Mouse (Mus musculus): ENCODE results near the gene Pcbp2. TPM values are rescaled to one million over a fixed set of nuclear protein-coding genes. Genes with fewer than 3 reads are reported as not detected.
A peak's percentile ranks its signal among the peaks of the same experiment; 100 is the strongest.

The Pcbp2 gene
- polyA plus RNA-seq, 1 experiment from 2014 or later, result 221 TPM

DNA sequence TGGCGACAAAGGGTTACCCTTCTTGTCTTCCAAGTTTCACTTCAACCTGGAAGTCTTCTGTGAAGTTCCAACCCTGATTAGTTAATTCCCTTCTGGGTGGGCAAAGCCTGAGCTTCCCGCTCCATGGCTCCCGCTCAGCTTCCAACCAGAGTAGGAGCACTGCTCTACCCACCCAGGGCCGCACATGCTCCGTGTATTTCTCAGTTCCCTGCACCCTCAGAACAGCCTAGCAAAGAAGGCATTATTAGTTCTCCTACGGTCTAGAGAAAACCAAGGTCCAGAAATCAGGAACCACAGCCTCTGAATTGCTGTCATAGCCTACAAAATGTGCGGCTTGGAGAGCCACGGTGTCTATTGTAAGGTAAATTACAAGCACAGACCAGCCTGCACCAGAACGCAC is 39.8 kb downstream of the Pcbp2 start:
- H3K27me3 ChIP-seq, result no peaks in the 10 kb centered on the region
- ATAC-seq (ENCODE audit: insufficient number of reproducible peaks, low FRiP score, low TSS enrichment, low read depth), result peak; percentile 46; the same call in 1 of the 2 replicates
- no peaks in the 10 kb centered on the region for H3K9me3 ChIP-seq
- 4% methylated on average over 9 of the region's 9 CpGs for WGBS
- H3K9ac ChIP-seq, result peak overlapping the region; percentile 59
- peak overlapping the region; percentile 82 for H3K27ac ChIP-seq
- H3K36me3 ChIP-seq, result peaks cover 1% of the 10 kb centered on the region; the same call in 1 of the 2 replicates
- peaks cover 33% of the 10 kb centered on the region for H3K4me1 ChIP-seq
- H3K4me2 ChIP-seq, result peak overlapping the region; percentile 87
- H3K4me3 ChIP-seq, result peak overlapping the region; percentile 64

DNA sequence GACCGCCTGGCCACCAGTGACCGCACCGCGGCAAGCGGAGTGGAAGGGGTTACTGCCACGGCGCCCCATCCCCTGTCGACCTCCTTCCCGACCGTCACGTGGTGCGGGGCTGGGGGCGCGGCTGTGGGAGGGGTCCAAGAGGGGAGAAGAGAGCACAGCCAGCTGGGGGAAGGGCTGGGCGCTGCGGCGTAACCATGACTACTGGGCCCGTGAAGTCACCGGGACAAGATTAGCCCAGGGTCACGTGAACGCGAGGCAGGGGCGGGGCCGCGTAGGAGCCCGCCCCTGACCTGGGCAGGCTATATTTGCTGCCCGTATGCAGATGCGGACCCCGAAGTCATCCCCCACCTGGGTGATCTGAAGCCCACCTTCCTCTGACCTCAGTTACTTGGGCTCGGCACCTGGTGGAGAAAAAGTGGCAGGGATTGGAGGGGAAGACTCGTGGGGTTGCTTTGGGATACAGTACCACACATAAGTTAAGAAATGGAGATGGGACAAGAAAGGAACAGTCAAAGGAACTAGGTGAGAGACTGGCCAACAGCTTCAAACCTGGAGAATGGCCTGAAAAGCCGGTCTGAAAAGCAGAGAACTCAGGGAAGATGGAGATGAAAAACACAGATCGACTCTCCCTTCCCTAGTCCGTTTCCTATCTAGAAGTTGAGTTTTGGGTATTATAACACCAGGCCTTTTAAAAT is 40.4 kb downstream of the Pcbp2 start:
- Histone ChIP-seq H3K4me3 (peak overlapping the region; percentile 64), H3K4me2 (peak overlapping the region; percentile 87), H3K36me3 (no peaks in the 10 kb centered on the region), H3K4me1 (peaks cover 36% of the 10 kb centered on the region), H3K27me3 (no peaks in the 10 kb centered on the region), H3K9me3 (no peaks in the 10 kb centered on the region), H3K9ac (peak overlapping the region; percentile 59), H3K27ac (peak overlapping the region; percentile 82)
- ATAC-seq (ENCODE audit: insufficient number of reproducible peaks, low FRiP score, low TSS enrichment, low read depth), result peak; percentile 92
- 2% methylated on average over 34 of the region's 34 CpGs for WGBS

DNA sequence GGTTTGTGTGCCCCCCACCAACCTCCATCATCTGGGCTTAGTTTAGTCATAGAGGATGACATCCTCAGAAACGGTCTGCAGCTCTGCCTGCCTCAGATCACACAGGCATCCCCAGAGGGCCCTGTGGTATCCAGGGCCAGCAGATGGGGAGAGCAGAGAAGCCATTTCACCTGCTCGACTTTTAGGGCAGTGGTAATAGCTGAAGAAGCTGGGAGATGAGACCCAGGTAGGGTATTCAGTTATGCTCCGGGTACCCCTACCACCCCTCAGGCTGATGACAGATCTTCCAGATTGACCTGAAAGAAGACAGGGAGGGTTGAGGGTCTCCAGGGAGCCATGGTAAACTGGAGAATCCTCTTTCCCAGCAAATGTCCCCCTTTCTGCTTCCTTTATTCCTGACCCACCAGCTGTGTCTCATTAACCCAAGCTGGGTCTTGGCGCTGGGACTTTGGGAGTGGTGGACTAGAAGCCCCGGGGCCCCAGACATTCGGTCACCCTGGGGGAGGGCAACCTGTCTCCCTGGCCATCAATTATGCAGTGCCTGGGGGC is 41.0 kb downstream of the Pcbp2 start:
- peak overlapping the region; percentile 87 for H3K4me2 ChIP-seq
- H3K4me3 ChIP-seq, result peak overlapping the region; percentile 64
- 10% methylated on average over 6 of the region's 6 CpGs for WGBS
- peak overlapping the region; percentile 82 for H3K27ac ChIP-seq
- no peaks in the 10 kb centered on the region for H3K36me3 ChIP-seq
- H3K27me3 ChIP-seq, result no peaks in the 10 kb centered on the region
- peak overlapping the region; percentile 1; the same call in 1 of the 2 replicates for H3K9ac ChIP-seq
- peaks cover 42% of the 10 kb centered on the region for H3K4me1 ChIP-seq
- ATAC-seq (ENCODE audit: insufficient number of reproducible peaks, low FRiP score, low TSS enrichment, low read depth), result no peak
- H3K9me3 ChIP-seq, result no peaks in the 10 kb centered on the region

DNA sequence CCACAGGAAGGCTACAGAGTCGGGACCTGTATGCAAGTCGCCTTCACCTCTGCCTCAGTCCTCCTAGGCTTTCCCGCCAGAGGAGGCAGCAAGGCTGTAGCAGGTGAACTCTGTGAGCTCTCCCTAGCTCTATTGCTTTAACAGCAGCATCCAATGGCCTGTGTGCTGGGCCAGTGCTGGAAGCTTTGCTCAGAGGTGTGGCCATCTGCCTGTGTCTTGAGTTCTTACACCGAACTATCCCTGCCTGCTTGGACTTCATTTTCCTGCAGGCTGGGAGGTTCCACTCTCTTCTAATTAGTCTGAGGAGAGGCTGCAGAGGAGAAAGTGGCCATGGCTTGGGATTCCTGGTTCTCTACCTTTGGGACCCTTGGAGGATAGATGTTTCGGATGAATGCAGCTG is 41.7 kb downstream of the Pcbp2 start:
- no peak overlapping the region for H3K9ac ChIP-seq
- H3K36me3 ChIP-seq, result no peaks in the 10 kb centered on the region
- H3K4me1 ChIP-seq, result peaks cover 44% of the 10 kb centered on the region
- ATAC-seq (ENCODE audit: insufficient number of reproducible peaks, low FRiP score, low TSS enrichment, low read depth), result no peak
- H3K27me3 ChIP-seq, result no peaks in the 10 kb centered on the region
- H3K4me3 ChIP-seq, result no peak overlapping the region
- H3K27ac ChIP-seq, result peak overlapping the region; percentile 82
- 31% methylated on average over 5 of the region's 5 CpGs for WGBS
- no peaks in the 10 kb centered on the region for H3K9me3 ChIP-seq
- H3K4me2 ChIP-seq, result no peak overlapping the region

DNA sequence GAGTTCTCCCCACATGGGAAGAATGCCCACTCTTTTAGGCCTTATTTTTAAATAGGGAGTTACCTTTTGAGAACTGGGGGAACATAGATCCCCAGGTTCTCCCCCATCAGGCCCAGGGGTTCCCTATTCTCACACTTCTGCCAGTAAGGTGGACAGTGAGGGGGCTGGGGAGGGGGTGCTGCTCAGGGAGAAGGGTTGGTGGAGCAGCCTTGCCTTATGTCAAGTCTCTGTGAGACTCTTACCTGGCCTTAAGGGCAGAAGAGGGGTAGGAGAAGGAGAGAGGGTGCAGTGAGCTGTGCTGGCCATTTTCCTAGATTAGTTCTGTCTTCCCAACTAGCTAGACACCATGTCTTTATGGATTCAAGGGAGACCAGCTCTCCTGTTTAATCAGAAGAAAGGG is 42.1 kb downstream of the Pcbp2 start:
- H3K4me2 ChIP-seq, result no peak overlapping the region
- H3K9ac ChIP-seq, result no peak overlapping the region
- no peaks in the 10 kb centered on the region for H3K9me3 ChIP-seq
- no peaks in the 10 kb centered on the region for H3K27me3 ChIP-seq
- ATAC-seq (ENCODE audit: insufficient number of reproducible peaks, low FRiP score, low TSS enrichment, low read depth), result no peak
- H3K36me3 ChIP-seq, result no peaks in the 10 kb centered on the region
- H3K4me3 ChIP-seq, result no peak overlapping the region
- peaks cover 44% of the 10 kb centered on the region for H3K4me1 ChIP-seq
- 0 out of 2 replicates have a peak overlapping the region, but pooled peaks have one; percentile 22 for H3K27ac ChIP-seq

DNA sequence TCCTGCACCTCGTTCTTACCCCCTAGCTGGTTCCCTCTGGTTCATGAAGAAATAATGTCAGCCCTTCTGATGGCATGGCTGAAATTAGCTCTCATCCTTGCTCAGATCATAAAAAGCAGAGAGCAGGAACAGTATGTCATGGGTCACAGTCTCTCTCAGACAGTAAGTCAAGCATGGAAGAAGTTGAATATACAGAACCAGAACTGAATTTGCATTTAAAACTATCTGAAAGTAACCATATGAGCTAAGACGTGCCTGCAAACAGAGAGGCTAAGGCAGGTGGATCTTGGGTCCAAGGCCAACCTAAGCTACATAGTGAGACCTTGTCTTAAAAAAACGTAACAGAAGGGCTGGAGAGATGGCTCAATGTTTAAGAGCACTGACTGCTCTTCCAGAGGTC is 42.7 kb downstream of the Pcbp2 start:
- H3K4me3 ChIP-seq, result no peak overlapping the region
- H3K4me2 ChIP-seq, result no peak overlapping the region
- no peak for ATAC-seq (ENCODE audit: insufficient number of reproducible peaks, low FRiP score, low TSS enrichment, low read depth)
- no peak overlapping the region for H3K9ac ChIP-seq
- H3K9me3 ChIP-seq, result no peaks in the 10 kb centered on the region
- WGBS, result 75% methylated on average over 3 of the region's 3 CpGs
- no peaks in the 10 kb centered on the region for H3K27me3 ChIP-seq
- H3K36me3 ChIP-seq, result no peaks in the 10 kb centered on the region
- H3K4me1 ChIP-seq, result peaks cover 44% of the 10 kb centered on the region
- H3K27ac ChIP-seq, result 0 out of 2 replicates have a peak overlapping the region, but pooled peaks have one; percentile 22

DNA sequence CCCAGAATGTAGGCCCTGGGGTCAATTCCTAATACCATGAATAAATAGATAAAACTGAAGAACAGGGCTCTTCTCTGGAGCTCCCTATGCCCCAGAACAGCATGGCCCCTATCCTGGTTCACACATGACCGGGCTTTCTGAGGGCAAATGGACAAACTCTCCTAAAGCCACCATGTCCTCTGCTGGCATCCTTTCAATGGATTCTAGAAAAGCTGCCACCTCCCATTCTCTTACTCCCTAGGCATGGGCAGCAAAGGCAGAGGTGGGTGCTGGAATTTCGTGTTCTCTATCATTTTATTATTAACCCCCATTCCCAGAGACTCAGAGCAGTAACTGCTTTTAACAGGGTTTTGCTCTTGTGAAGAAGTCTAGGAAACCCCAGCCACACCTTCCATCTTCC is 44.9 kb downstream of the Pcbp2 start:
- Histone ChIP-seq H3K4me2 (peak overlapping the region; percentile 92; the same call in 1 of the 2 replicates), H3K9me3 (no peaks in the 10 kb centered on the region), H3K27ac (no peak overlapping the region), H3K36me3 (0 out of 2 replicates have a peak, but pooled peaks cover 3% of the 10 kb centered on the region), H3K4me3 (peak overlapping the region; percentile 72), H3K4me1 (peaks cover 52% of the 10 kb centered on the region), H3K9ac (no peak overlapping the region), H3K27me3 (no peaks in the 10 kb centered on the region)
- ATAC-seq (ENCODE audit: insufficient number of reproducible peaks, low FRiP score, low TSS enrichment, low read depth), result no peak
- 91% methylated on average over 2 of the region's 2 CpGs for WGBS

DNA sequence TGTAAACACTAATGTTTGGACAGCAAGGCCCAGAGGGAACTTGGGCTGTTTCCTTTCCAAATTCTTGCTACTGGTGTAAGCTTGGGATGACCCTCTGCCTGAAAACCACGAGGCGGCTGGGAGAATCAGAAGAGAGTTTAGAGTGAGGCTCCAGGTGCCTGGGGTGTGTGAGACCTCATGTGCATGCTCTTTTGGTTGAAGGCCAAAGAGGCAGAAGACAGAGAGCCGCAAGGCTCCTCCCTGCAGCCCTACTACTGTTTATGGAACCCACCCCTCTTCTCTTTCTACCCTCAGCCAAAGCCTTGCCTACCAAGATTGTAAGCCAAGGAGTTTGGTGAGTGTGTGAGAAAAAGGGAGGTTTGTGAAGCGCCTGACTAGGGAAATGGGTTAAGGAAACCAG is 45.5 kb downstream of the Pcbp2 start:
- no peaks in the 10 kb centered on the region for H3K9me3 ChIP-seq
- H3K4me3 ChIP-seq, result peak overlapping the region; percentile 72
- peak overlapping the region; percentile 58 for H3K9ac ChIP-seq
- WGBS, result 34% methylated on average over 4 of the region's 4 CpGs
- no peak for ATAC-seq (ENCODE audit: insufficient number of reproducible peaks, low FRiP score, low TSS enrichment, low read depth)
- peak overlapping the region; percentile 100; the same call in 1 of the 2 replicates for H3K27ac ChIP-seq
- peak overlapping the region; percentile 92 for H3K4me2 ChIP-seq
- H3K36me3 ChIP-seq, result peaks cover 9% of the 10 kb centered on the region; the same call in 1 of the 2 replicates
- H3K27me3 ChIP-seq, result no peaks in the 10 kb centered on the region
- peaks cover 55% of the 10 kb centered on the region for H3K4me1 ChIP-seq

DNA sequence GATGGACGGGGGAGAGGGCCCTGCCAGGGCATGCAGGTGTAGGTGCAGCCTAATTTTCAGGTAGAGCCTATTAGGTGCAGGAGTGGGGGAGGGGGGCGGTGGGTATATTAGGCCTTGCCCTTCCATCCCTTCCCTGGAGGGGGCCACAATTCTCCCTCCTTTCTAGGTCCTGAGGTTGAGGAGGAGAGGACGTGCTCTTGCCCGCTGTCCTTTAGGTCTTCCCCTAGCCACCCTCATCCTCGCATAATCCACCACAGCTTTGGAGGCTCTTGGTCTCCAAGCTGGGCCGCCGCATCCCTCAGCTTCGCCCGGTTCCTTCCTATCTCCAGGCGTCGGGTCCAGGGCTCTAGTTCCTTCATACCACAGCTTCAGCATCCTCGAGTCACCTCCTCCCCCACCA is 46.0 kb downstream of the Pcbp2 start:
- H3K4me3 ChIP-seq, result peak overlapping the region; percentile 72
- H3K9ac ChIP-seq, result peak overlapping the region; percentile 58
- no peak for ATAC-seq (ENCODE audit: insufficient number of reproducible peaks, low FRiP score, low TSS enrichment, low read depth)
- peak overlapping the region; percentile 92 for H3K4me2 ChIP-seq
- H3K4me1 ChIP-seq, result peaks cover 50% of the 10 kb centered on the region
- no peaks in the 10 kb centered on the region for H3K9me3 ChIP-seq
- peak overlapping the region; percentile 100 for H3K27ac ChIP-seq
- peaks cover 14% of the 10 kb centered on the region for H3K36me3 ChIP-seq
- WGBS, result 1% methylated on average over 12 of the region's 12 CpGs
- no peaks in the 10 kb centered on the region for H3K27me3 ChIP-seq

DNA sequence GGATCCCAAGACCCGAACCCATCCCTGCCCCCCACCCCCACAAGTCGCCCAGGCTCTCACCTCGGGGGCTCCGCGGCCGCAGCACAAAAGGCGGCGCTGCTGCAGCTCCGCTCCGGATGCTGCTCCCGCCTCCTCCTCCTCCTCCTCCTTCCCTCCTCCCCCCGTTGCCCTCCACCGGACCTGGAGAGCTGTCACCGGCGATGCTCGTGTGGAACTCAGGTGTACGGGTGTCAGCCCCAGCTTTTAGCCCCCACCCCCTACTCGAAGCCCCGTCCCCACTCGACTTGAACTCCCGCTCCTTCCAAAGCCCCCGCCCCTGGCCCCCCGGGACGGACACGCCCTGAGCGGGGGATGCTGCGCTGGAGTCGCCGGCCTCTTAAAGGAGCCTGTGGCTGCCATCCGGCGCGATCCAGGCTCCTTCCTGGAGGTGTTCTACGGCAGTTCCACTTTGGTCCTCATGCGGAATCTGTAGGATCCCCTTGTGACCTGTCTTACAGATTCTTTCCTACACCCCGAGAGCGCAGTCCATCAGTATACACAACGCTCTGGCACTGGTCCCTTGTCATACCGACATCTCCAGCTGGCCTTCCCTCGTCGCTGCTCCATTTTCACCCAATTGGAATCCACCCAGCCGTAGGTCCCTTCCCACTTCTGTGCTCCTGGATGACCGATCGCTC is 46.5 kb downstream of the Pcbp2 start, which contains the start of gene Map3k12:
TSS of gene Map3k12 (minus strand) at position 337 of the 677 bp plus-strand sequence.
- H3K9ac ChIP-seq, result peak within 1 kb of the TSS; percentile 58
- under 1% methylated on average over 43 of the region's 43 CpGs for WGBS
- no peaks in the 10 kb centered on the region for H3K27me3 ChIP-seq
- peaks cover 44% of the 10 kb centered on the region for H3K4me1 ChIP-seq
- peaks cover 19% of the 10 kb centered on the region for H3K36me3 ChIP-seq
- peak within 1 kb of the TSS; percentile 100 for H3K27ac ChIP-seq
- ATAC-seq (ENCODE audit: insufficient number of reproducible peaks, low FRiP score, low TSS enrichment, low read depth), result no peak
- H3K9me3 ChIP-seq, result no peaks in the 10 kb centered on the region
- peak within 1 kb of the TSS; percentile 72 for H3K4me3 ChIP-seq
- peak within 1 kb of the TSS; percentile 92 for H3K4me2 ChIP-seq

DNA sequence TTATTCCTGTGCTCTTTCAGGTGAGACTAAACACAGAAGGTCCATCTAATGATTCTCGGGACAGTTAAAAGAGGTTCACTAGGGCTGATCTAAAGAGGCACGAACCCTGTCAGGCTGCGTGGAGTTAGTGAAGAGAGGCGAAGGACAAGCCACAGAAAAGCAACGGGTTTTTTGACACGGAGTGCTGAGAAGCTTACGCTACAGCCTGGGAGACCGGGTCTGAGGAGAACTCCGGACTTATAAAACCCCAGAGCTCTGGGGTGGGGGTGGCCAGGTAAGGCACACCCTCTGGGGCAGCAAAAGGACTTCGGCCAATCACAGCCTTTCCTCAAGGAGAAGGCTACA is 47.3 kb downstream of the Pcbp2 start:
- H3K4me1 ChIP-seq, result peaks cover 38% of the 10 kb centered on the region
- H3K27me3 ChIP-seq, result no peaks in the 10 kb centered on the region
- H3K9me3 ChIP-seq, result no peaks in the 10 kb centered on the region
- peak overlapping the region; percentile 92 for H3K4me2 ChIP-seq
- 0% methylated on average over 10 of the region's 10 CpGs for WGBS
- peak overlapping the region; percentile 72 for H3K4me3 ChIP-seq
- H3K9ac ChIP-seq, result peak overlapping the region; percentile 58; the same call in 1 of the 2 replicates
- no peak for ATAC-seq (ENCODE audit: insufficient number of reproducible peaks, low FRiP score, low TSS enrichment, low read depth)
- peaks cover 27% of the 10 kb centered on the region for H3K36me3 ChIP-seq
- H3K27ac ChIP-seq, result peak overlapping the region; percentile 100
